Mouse (Mus musculus): ENCODE results near the gene Tmem238.

Gene Tmem238

GRCm38 (mm10) chr7:4789436-4789935 is at the start of gene Tmem238:
Gene Tmem238 (minus strand): TSS chr7:4789656.
- in situ Hi-C loops (cut with MboI; ENCODE audit: unreplicated experiment in 2 of 2) = loop anchor here in 1 of 2 experiments (5.0 kb wide), 1 partner anchor 42 kb away; no protein-coding TSS in a partner anchor

- in situ Hi-C loops (cut with MboI; ENCODE audit: unreplicated experiment in 2 of 2) = loop anchor here in 1 of 2 experiments (25.0 kb wide), 1 partner anchor 450 kb away; no protein-coding TSS in a partner anchor
Measured at GRCm38 (mm10) chr7:4837639-4838038, 48.2 kb upstream of the Tmem238 start.

GRCm38 (mm10) chr7:4836351-4836792 is 46.9 kb upstream of the Tmem238 start:
- in situ Hi-C loops (cut with MboI; ENCODE audit: unreplicated experiment in 2 of 2) = loop anchor here in 1 of 2 experiments (25.0 kb wide), 1 partner anchor 451 kb away; no protein-coding TSS in a partner anchor

GRCm38 (mm10) chr7:4835631-4836327 is 46.3 kb upstream of the Tmem238 start:
- in situ Hi-C loops (cut with MboI; ENCODE audit: unreplicated experiment in 2 of 2) = loop anchor here in 1 of 2 experiments (25.0 kb wide), 1 partner anchor 452 kb away; no protein-coding TSS in a partner anchor

DNA sequence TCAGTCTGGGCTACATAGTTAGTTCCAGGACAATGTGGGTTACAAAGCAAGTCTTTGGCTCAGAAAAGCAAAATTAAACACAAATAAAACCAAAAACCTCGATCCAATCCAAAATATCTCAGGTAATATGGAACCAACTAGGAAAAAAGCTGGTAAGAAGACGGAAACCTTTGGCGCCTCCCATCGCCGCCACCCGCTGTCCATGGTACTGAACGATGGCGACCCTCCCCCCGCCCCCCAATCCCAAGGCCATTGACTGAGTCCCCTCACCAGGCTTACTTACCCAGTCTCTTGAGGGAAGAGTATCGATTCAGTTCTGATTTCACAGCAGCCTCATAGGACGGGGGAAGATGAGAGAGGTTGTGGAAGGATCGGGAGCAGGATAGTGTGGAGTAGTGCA is 41.0 kb upstream of the Tmem238 start:
- in situ Hi-C loops (cut with MboI; ENCODE audit: unreplicated experiment in 2 of 2) = loop anchor here in 1 of 2 experiments (25.0 kb wide), 1 partner anchor 457 kb away; no protein-coding TSS in a partner anchor

DNA sequence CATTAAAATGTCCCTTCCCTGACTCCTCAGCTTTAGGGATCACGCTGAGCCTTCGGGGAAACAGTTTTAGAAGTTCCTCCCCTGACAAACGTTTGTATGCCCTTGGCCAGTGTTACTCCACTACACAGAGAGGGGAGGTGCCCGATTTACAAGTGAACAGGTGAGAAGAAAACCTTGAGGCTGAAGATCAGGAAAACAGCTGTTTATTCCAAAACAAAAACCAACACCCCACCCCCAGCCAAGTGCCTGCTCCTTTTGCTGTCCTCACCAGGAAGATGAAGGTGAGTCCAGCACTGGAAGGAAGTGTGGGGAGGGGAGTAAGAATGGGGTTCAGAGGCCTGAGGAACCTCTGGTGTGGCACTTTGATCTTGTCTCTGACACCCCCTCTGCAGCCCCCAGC is 35.9 kb upstream of the Tmem238 start:
- in situ Hi-C loops (cut with MboI; ENCODE audit: unreplicated experiment in 2 of 2) = loop anchor here in 1 of 2 experiments (25.0 kb wide), 1 partner anchor 462 kb away; no protein-coding TSS in a partner anchor

GRCm38 (mm10) chr7:4822162-4822907 is 32.9 kb upstream of the Tmem238 start:
- in situ Hi-C loops (cut with MboI; ENCODE audit: unreplicated experiment in 2 of 2) = loop anchor here (25.0 kb wide), 1 partner anchor 685 kb away; the partner anchor contains the start of gene Leng8 (in 2 of the 2)

DNA sequence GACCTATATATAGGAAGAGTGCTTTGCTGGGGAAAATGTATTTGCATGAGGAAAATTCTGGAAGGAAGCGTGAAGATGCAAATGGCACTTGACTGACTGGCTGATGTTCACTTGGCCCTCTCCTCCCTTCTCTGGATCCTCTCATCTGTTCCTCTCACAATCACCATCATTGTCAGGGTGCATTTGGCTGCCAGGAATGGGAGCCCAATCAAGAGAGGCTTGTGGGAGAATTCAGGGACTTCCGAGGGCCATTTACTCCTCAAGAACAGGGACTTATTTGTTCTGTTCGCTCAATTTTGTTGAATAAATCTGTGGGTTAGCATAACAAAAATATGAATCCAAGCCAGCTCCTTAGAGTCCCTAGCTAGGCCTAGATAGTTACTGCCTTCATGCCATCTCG is 32.2 kb upstream of the Tmem238 start:
- in situ Hi-C loops (cut with MboI; ENCODE audit: unreplicated experiment in 2 of 2) = loop anchor here (25.0 kb wide), 1 partner anchor 684 kb away; the partner anchor contains the start of gene Leng8 (in 2 of the 2)

- in situ Hi-C loops (cut with MboI; ENCODE audit: unreplicated experiment in 2 of 2) = loop anchor here (25.0 kb wide), 1 partner anchor 684 kb away; the partner anchor contains the start of gene Leng8 (in 2 of the 2)
Measured at GRCm38 (mm10) chr7:4820925-4821324, 31.5 kb upstream of the Tmem238 start.

- in situ Hi-C loops (cut with MboI; ENCODE audit: unreplicated experiment in 2 of 2) = loop anchor here (10.0 to 25.0 kb wide), 2 partner anchors 98 to 679 kb away; partner anchors contain the start of genes Leng8 (in 2 of the 2) and Zfp628 (in 1 of the 2)
Measured at GRCm38 (mm10) chr7:4816559-4816958, 27.1 kb upstream of the Tmem238 start.

DNA sequence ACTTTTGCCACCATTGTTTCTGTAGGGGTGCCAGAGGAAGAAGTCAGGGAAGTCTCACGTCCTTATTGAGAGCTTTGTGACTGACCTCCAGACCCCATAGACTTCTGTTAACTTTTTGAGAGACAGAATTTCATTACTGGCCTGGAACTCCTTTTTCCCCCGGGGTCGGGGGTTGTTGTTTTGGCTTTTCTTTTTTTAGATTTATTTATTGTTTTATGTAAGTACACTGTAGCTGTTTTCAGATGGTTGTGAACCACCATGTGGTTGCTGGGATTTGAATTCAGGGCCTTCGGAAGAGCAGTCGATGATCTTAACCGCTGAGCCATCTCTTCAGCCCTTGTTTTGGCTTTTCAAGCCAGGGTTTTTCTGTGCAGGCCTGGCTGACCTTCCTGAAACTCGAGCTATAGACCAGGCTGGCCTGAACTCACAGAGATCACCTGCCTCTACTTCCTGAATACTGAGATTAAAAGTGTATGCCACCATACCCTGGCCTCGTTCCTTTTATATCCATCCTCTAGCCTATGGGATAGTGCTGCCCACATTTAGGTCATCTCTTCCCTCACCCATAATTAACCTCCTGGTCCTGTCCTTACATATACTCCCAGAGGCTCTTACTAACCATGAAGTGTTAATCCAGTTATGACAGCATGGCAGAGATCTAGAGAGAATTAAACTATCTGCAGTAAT is 23.8 kb upstream of the Tmem238 start:
- in situ Hi-C loops (cut with MboI; ENCODE audit: unreplicated experiment in 2 of 2) = loop anchor here (5.0 to 25.0 kb wide), 4 partner anchors 54 to 676 kb away; partner anchors contain the start of genes Leng8 (in 2 of the 2) and Zfp628 (in 1 of the 2)

DNA sequence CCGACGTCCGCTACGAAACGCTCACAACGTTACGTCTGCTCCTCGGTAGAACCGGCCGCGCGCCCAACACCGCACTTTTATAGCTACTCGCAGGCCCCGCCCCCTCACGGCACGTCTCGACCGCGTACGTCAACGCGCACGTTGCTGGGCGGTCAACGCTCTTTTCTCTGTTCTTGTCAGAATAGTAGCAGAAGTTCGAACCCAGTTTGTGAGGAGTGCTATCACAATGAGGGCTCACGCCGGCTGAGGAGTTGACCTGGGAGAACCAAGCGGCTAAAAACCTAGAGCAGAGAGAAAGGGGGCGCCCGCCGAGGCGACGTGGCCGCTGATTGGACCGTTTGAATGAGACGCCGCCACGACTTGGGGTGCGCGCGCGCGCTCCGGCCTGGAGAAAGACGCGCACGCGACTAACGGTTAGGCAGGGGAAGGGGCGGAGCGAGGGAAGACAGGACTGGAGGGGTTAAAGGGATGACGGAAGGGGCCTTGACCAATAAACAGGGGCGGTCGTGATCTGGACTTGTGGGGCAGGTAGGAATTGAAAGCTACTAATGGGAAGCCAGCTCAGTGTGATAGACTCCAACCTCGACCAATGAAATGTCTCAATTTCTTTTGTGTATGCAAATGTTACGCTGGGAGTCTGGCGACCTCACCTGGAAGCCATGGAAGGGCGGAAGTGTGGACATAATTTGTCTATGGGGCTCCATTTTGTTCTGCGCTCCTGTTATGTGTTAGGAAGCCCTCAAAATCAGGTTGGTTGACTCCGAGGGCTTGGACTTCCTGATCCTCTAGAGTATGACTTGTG is 23.0 kb upstream of the Tmem238 start, which contains the start of gene Ube2s:
TSS of gene Ube2s (minus strand) at position 288 of the 802 bp plus-strand sequence.
- in situ Hi-C loops (cut with MboI; ENCODE audit: unreplicated experiment in 2 of 2) = loop anchor here (5.0 to 25.0 kb wide), 4 partner anchors 55 to 675 kb away; partner anchors contain the start of genes Leng8 (in 2 of the 2) and Zfp628 (in 1 of the 2)

- in situ Hi-C loops (cut with MboI; ENCODE audit: unreplicated experiment in 2 of 2) = loop anchor here (5.0 to 25.0 kb wide), 4 partner anchors 55 to 675 kb away; partner anchors contain the start of genes Leng8 (in 2 of the 2) and Zfp628 (in 1 of the 2)
Measured at GRCm38 (mm10) chr7:4811842-4812302, 22.4 kb upstream of the Tmem238 start.

GRCm38 (mm10) chr7:4811131-4811530 is 21.7 kb upstream of the Tmem238 start:
- in situ Hi-C loops (cut with MboI; ENCODE audit: unreplicated experiment in 2 of 2) = loop anchor here (5.0 to 25.0 kb wide), 4 partner anchors 56 to 674 kb away; partner anchors contain the start of genes Leng8 (in 2 of the 2) and Zfp628 (in 1 of the 2)

DNA sequence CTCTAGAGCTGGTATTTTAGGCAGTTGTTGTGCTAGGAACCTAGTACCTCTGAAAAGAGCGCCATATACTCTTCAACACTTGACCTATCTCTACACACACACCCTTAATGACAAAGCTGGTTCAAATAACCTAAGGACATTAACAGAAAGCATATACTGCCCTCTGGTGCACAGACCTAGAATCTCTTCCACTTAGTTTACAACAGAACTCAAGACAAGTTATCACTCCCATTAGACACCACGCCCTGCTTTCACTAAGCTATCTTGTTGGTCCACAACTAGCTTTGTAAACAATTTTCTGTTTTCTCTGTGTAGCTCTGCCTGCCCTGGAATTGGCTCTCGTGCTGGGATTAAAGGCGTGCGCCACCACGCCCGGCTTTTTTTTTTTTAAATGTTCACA is 17.3 kb upstream of the Tmem238 start:
- in situ Hi-C loops (cut with MboI; ENCODE audit: unreplicated experiment in 2 of 2) = loop anchor here (10.0 to 25.0 kb wide), 2 partner anchors 218 to 669 kb away; partner anchors contain the start of genes Leng8 (in 2 of the 2), Ccdc106 (in 1 of the 2) and Zfp865 (in 1 of the 2)

GRCm38 (mm10) chr7:4802247-4802646 is 12.8 kb upstream of the Tmem238 start:
- in situ Hi-C loops (cut with MboI; ENCODE audit: unreplicated experiment in 2 of 2) = loop anchor here (5.0 to 25.0 kb wide), 3 partner anchors 223 to 665 kb away; partner anchors contain the start of genes Leng8 (in 2 of the 2), Ccdc106 (in 1 of the 2) and Zfp865 (in 1 of the 2)

DNA sequence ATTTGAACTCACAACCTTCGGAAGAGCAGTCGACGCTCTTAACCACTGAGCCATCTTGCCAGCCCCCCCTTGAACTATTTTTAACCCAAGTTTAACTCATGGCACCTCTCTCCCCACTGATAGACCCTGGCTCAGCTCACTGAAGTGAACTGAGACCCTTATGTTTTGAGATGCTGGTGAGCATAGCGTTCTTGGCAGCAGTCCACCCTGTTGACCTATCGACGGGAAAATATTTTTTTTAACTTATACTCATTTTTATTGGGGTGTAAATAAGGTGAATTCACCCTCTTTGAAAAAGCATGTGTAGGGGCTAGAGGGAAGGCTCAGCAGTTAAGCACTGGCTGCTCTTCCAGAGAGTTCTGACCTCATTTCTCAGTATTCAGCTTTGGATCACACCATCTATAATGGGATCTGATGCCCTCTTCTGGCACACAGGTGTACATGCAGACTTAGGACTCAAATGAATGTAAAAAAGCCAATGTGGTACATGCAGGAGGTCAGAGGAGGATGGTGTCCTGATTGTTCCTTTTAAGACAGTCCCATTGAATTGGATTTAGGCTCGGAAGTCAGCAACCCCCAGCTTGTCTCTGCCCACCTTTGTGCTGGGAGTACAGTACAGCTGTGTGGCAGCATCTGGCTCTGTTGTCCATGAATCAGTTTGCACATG is 6.4 kb upstream of the Tmem238 start:
- in situ Hi-C loops (cut with MboI; ENCODE audit: unreplicated experiment in 2 of 2) = loop anchor here (5.0 to 10.0 kb wide), 4 partner anchors 149 to 1379 kb away; partner anchors contain the start of gene Zfp444 (in 1 of the 2)

Data from v-Abl transformed pro-B cells (cell line).